Mouse (Mus musculus) T-cell, adult 2 months (primary cell): ENCODE results near the gene Ssh1.

Experiments
- DNase-seq: peaks from one replicate; pipeline ENCODE4 v3.0.0; 2022; ENCODE audit warnings: low spot score

Gene Ssh1

DNA sequence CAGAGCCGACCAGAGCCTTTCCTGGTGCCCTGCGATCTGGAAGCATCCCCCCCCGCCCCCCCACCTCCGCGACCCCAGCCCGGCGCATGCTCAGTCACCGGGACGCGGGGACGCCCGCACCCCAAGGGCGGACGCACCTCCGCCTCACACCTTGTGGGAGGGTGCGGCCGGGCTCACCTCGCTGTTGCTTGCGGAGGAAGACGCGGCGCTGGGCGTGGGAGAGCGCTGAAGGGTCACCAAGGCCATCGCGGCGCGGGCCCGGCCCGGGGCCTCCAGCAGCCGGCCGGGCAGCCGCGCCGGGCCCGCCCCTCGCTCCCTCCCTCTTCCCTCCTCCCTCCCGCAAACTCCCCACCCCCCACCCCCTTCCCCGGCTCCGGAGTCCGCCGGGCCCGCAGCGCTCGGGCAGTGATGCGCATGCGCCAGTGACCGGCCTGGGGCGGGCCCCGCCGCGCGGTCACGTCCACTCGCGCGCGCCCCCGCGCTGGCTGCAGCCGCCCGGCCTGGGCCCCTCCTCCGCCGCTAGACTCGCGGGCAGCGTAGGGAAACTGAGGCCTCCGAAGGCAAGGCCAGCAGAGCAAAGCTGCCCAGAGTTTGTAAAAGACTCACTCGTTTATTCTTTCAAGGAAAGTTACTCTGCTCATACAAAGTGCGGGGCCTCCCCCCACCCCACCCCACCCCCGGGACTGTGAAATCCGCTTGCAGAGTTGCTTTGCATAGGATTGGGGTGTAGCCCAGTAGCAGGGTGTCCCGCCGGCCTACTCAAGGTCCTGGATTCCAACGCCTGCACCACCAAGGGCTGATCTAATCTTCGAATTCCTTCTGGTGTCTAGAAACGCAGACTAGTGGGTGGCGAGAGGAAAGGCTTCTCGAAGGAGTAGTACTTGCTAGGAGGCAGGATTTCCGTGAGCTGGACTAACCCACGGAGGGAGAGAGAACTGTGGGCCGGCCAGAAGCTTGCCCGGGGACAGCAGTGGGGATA lies at the start of gene Ssh1:
Ssh1 (minus strand) TSS at position 408 of the 979 bp plus-strand sequence.
- DNase-seq: peak; percentile 42

DNA sequence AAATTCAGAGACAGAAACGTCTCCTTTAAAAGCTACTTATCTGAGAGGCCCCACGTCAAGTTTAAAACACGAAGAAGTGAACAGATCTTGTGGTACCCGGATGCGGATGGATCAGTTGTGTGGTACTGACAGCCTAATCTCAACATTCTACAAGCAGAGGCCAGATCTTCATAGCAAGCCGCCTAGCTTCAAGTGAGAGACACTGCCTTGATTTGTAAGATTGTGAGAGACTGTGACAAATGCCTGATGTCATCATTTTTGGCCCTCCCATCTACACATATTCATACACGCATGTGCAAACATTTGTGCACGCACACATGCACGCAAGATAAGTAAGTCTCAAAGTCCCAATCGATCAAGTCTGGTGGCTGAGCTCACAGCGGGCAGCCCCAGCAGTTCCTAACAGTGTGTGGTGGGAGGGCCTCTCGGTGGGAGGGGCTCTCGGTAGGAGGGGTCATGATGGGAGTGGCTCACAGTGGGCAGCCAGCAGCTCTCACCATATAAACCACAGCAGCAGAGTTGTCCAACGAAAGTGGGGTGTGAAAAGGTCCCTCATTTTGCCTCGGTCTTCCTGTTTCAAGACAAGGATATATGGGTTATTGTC lies 47.7 kb upstream of the Ssh1 start:
- DNase-seq: no peak

DNA sequence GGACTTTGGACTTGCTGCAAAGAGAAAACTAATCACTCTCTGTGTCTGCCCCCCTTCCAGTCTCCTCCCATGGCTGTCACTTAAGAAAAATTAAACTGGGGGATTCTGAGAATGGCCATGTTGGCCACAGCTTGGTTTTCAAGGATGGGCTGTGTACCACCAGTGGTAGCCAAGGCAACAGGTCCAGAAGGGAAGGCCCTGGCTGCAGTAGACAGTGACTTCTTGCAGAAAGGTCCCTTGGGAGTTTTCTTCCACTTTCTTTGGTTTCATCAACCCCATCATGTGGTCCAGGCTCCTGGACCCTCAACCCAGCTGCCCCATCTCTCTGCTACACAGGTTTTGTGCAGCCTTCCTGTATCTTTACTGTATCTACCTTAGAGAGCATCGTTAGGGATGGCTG lies 47.2 kb upstream of the Ssh1 start:
- no peak for DNase-seq

DNA sequence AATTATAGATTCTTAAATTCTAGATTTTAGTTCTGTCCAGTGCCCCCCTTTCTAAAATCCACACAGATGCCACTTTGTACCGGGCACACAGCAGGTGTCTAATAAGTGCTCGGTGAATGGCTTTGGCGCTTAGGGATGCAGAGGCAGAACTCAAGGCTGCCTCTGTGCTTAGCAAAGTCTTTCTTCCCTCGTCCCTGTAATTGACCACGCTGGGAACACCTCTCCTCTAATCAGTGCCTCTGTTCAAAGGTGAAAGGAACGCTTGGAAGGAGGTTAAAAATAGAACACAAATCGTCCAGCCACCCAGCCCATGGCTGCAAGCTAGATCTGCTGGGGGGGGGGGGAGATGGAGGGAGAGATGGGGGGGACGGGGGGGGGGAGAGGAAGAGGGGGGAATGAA lies 46.8 kb upstream of the Ssh1 start:
- no peak for DNase-seq

DNA sequence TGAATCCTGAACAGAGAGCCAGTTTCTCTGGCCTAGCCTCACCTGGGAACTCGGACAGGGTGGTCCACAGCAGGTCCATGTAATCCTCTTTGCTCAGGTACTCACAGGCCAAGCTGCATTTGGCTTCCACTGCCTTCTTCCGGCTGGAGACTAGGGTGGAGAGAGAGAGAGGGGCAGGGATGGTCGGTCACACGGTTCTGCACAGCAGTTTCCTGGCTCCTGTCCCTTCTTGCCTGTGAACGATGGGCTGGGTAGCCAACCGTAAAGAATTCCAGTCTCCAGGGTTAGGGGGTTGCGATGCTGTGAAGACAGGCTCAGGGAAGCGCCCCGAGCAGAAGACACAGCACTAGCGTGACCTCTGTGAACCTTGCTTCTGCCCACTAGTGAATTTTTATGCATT lies 41.4 kb upstream of the Ssh1 start:
- no peak for DNase-seq

DNA sequence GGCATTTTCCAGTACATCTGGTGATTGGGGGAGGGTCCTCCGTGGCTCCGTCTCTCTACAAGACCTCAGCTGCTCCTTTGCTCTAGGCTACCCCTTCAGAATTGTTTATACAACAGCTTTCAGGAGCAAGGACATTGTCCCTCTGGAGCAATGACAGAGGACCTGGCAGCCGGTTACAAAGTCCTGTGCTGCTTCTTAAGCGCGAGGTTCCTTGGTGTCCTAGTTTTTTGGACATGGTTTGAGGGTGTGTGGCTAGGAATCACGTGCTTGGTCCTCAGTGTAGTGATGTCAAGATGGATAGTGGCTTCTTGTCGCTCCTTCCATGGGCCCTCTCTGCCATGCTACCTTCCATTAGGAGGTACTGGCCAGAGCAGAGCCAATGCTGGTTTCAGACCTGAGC lies 40.7 kb upstream of the Ssh1 start:
- no peak for DNase-seq

DNA sequence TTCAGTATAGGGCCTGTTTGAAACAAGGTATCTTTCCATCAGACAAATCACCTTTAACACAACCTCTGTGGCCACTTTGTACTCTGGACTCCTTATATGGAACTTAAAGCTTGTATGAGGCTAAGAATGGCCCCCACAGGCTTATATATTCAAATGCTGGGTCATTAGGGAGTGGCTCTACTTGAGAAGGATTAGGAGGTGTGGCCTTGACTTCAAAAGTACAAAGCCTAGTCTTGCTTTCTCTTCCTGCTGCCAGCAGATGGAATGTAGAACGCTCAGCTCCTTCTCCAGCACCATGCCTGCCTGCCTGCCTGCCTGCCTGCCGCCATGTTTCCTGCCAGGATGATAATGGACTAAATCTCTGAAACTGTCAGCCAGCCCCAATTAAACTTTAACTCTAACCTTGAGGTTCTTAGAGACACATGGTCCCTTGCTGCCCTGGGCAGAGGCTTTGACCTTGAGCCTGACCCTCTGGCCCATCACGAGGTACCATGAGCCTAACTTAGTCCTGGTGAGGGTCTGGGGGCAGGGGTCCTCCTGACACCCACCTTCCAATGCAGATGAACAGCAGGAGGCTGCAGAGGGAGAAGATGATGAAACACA lies 38.6 kb upstream of the Ssh1 start:
- no peak for DNase-seq

DNA sequence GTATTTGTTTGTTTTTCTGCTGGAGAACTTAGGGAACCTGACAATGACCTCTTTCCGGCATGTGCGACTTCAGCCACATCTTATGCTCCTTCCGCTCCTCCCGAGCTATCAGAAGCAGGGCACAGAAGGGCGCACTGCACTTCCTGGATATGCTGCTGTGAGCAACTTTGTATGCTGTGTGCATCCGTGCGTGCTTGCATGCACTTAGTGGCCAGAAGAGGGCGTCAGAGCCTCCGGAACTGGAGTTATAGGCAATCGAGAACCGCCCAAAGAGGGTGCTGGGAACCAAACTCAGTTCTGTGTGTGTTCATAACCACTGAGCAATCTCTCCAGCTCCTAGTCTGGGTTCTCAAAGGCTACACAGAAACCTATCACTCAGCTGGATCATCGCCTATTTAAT lies 37.0 kb upstream of the Ssh1 start:
- DNase-seq: no peak

DNA sequence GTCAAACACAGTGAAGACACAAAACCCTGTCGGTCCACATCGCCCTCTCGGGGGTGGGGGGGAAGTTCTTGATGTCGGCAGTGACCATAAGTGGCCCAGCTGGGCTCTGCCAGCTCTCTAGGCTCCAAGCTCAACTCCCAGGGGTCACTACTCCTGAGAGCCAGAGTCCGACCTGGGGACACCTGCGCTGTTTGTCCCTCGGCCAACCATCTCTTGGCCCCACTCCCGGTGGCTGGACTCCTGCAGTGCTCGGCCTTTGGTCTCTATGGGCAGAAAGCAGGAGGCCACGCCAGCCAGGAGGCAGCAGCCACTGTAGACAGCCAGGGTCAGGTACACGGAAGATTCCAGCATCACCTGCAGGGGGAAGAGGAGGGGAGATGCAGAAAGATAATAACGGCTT lies 34.4 kb upstream of the Ssh1 start:
- no peak for DNase-seq

DNA sequence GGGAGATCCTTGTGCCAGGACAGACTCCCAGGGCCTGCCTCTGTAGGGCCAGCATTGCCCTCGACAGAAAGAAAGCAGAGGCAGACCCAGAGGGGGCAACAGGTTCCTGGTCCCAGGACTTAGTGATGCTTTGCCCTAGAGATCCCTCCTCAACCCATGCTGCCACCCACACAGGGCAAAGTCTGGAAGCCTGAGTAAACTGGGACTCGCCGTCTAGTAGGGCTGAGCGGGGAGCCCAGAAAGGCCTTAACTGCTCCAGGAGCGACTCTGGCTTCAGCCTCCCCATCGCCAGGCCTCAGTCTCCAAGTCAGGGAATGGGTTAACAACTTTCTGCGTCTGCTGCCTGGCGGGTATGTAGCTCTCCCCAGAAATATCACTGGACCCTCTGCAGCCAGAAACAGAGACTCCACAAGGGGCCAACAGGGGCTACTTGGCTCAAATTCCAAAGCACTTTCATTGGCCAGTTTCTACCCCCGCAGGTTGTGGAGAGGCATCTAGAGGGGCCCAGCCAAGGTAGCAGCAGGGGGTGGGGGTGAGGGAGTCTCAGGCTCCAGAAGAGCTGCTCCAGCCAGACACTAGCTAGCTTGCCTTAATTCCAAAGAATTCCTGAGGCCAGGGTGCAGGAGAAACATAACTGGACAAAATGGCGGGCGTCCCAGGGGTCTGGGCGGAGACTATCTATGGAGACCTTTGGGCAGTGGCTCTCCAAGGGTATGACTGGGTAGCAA lies 33.7 kb upstream of the Ssh1 start:
- DNase-seq: no peak

DNA sequence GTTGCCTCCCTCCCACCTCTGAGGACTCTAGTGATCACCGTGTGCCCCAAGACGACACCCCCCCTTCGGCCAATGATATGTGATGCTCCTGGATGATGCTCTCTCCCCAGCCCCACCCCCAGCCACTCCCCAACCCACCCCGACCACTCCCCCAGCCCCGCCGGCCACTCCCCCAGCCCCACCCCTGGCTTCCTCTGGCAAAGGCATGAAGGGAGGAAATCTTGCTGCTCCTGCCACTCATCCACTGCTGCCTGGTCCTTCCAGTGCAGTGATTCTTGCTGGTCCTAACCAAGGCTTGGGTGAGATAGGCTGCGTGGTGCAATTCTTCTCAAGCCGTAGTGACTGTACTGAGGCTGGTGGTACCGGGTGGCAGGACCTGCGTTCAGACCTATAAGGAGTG lies 31.2 kb upstream of the Ssh1 start:
- no peak for DNase-seq

DNA sequence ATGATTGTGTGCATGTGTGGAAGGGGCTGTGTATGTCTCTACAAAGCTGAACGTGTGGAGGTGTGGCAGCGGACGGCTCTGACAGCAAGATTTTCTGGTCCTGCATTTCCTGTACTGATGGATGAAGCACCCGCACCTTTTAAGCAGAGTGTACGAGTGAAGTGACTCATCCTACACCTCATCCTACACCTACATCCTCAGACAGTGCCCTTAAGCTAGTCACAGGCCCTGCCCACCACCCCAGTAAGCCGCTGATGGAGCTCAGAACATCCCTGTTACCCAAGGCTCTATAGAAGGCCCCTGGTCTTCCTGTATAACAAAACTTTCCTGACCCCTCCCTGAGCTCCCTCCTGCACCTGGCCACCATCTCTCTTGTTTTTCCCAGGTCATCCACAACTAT lies 30.7 kb upstream of the Ssh1 start:
- DNase-seq: no peak

DNA sequence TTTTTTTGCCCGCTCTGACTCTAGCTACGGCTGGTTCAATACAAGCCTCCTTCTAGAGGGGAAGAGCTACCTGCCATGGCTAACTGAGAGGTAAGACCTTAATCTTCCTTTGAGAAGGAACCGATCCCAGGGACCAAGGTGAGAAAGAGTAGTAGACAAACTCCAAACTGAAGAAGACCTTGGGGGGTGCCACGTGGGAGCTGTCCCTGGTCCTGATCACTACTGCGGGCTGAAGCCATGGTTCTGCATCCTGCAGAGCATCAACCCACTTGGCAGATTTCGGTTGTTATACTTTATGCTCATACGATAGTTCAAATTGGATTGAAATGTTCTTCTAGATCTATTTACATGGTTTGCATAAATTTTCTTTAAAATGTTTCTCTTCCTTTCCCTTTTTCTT lies 21.4 kb upstream of the Ssh1 start:
- no peak for DNase-seq

DNA sequence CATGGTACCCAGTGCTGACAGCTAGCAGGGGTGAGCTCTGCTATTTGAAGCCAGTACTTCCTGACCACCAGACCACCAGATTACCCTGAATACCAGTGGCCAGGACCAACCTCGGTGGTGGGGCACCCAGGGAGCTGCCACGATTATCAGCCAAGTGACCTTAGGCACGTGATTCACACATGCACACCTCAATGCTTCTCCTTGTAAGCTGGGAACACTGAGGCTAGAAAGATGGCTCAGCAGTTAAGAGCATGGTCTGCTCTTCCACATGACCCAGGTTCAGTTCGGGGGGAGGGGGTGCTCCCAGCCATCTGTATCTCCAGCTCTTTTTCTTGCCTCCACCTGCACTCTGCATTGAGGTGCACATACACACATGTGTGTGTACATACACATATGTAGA lies 15.4 kb upstream of the Ssh1 start:
- no peak for DNase-seq

DNA sequence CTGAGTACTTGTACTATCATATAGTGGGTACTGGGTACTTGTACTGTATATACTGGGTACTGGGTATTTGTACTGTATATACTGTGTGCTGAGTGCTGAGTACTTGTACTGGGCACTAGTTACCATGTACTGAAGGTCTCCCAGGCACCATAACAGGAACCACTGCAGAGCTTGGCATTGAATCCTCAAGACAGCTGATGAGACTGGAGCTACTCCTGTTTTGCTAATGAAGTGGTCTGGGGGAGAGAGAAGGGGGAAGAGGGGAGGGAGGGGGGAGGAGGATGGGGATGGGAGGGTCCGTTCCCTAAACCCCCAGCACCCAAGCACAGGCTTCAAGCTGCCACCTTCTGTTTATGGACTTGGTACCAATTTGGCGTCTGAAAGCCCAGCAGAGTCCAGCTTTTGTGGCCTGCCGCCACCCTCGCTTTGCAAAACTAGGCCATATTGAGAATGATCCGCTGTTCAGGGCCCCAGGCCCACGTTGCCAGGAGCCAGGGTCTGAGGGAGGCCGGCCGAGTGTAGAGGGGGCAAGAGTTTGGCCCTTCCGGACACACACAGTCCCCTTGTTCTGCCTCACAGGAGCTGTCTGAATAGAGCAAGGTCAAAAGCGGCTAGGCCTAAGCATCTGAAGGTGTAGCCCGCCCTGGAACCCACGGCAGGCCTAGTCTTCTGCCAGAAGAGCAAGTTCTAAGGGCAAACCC lies 14.2 kb upstream of the Ssh1 start:
- DNase-seq: no peak

DNA sequence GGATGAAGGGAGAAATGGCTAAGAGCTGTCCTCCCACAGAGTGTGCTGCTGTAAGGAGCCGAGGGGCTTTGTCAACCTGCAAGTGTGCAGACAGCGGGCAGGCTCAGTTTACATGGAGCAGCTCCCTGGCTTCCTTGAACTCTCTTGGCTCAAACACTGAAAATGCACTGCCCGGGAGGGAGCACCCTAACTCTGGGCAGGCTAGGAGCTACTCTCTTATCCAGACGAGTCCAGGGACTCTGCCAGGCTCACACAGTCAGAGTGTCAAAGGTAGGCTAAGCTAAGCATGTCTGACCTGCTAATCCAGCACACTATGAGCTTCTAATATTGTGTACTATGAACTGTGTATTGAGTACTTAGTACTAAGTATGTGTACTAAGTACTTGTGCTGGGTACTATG lies 13.3 kb upstream of the Ssh1 start:
- DNase-seq: no peak

DNA sequence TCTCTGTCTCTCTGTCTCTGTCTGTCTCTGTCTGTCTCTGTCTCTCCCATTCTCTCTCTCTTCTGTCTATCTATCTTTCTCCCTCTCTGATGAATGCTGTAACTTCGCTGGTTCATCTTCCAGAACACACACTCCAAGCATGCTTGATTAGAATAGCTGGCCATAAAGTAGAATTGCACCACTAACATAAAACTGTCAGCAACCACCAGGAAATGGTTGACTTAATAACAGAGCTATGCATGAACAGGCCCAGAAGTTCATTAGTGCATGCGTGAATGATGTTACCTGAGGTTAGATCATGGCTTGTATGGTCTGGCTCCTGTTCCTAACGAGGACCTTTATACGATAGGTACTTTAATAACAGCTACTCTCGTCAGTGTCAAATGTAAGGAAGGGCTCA lies 11.4 kb upstream of the Ssh1 start:
- no peak for DNase-seq

DNA sequence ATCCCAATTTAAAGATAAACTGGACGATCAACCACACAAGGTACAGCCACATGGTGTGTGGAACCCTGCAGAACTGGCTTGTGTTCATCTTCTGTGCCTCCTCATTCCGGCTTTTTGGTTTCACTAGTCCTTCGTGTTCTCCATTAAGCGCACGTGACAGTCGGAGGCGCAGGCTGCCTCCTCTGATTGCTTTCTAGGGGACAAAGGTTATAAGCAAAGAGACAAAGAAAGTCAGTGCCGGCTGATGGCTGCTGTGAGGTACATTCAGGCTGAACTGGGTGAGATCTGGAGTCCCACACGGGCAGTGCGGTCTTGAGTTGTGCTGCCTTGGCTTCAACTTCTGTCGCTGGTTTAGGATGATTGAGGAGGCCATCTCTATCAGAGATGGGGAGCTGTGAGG lies 10.9 kb upstream of the Ssh1 start:
- DNase-seq: no peak

DNA sequence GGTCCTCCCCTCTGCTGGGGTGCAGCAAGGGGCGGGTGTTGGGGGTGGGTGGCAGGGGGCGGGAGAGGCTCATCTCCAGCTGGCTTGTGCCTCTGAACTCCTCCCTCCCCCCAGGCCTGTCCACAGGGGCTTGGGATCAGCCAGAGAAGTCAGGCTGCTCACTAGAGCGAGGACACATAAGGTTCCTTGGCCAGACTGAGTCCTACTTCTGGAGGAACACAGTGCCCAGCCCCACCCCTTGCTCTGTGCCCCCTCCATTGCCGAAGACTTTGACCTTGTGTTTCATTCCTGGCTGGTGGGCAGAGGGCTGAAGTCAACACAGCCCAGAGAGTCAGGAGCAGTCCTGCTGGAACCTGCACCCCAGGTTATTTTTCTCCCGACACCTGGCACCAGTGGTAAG lies 9.8 kb upstream of the Ssh1 start, which contains the start of gene Dao:
Dao (plus strand) TSS at position 162 of the 400 bp plus-strand sequence.
- no peak for DNase-seq

DNA sequence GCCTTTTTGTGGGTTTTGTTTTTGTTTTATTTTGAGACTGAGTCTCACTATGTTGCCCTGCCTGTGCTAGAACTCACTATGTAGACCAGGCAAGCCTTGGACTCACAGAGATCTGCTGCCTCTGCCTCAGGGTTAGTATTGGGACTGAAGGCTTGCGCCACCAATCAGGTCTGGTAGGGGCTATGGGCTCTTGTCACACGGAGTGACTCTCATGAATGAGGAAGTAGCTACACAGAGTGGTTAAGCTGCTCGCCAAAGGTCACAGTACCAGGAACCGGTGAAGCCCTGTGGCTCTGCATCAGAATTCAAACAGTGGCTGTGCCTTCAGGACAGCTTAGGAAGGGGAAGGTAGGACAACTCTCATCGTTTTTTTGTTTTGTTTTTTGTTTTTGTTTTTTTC lies 5.7 kb upstream of the Ssh1 start:
- DNase-seq: no peak

DNA sequence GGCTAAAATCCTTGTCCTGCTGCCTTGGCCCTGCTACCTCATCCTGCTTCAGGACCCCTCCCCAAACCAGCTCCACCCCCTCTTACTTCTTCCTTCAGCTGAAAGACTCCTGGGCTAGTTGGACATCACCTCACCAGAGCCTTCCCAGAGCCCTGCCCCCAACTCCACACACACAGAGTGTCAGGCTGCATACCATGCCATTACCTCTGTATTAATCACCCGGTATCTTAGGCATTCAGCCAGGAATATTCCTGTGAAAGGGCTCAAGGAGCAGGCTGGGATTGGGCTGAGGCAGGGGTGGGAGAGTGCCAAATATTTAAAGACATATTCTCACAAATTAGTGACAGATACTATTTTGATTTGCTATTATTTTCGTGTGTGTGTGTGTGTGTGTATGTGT lies 2.8 kb upstream of the Ssh1 start:
- no peak for DNase-seq

DNA sequence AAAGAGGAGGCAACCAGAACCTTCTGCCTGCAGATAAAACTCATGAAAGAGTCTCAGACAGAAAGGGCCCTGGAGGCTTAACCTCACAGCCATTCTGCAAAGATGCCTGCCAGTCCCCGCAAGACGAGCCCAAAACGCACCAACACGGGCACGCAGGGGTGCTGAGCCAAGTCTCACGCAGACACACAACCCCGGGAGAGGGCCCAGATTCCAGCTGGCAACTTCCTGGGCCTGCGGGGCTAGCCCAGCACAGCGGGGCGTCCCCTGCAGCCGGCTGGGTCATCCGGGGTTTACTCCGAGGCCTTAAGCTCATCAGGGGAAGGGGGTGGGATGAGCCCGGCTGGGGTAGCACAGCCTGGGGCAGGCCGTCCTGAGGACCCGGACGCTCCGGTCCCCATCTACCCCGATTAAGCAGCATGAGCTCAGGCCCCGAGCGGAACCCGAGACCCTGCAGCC lies 635 bp downstream of the Ssh1 start:
- DNase-seq: peak; percentile 28
